Mouse (Mus musculus) activated CD4-positive, CD25-positive, alpha-beta regulatory T cell, adult 4 months (primary cell): ENCODE data around the gene Hist1h2bb. TPM values are rescaled to one million over a fixed set of nuclear protein-coding genes. Genes with fewer than 3 reads are reported as not detected.
"Not testable (repeated sequence)": the region's sequence is repeated elsewhere in the genome, so short reads cannot be mapped to it uniquely, and the experiment has no call there.

ENCODE experiments used
- ATAC-seq: one replicate; pipeline ENCODE4 v1.8.0; 2017
- polyA plus RNA-seq, 2 experiments: library from polyadenylated mRNA; unstranded; fragments of 100-300 nt; shearing (Covaris generic); gene quantifications; one replicate each; pipeline ENCODE4 v1.2.1; 2017

Gene Hist1h2bb
- polyA plus RNA-seq, 2 experiments from 2014 or later, result 0.73 TPM; not detected in 1

DNA sequence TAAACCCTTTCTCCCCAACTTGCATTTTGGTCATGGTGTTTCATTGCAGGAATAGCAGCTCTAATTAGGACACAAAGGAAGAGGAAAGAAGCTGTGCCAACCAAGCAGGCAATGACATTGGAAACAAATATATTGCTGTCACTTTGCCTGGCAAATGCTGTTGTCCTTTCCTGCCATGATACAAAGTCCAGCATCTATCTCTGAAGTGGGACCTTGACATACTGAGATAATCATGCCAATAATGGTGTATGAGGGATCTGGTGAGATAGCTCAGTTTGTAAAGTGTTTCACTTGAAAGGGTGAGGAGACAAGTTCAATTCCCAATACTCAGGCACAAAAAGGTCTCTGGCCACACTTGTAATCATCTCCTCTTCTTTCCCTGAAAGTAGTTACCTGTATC, 20.2 kb downstream of the Hist1h2bb start:
- ATAC-seq, result no peak

DNA sequence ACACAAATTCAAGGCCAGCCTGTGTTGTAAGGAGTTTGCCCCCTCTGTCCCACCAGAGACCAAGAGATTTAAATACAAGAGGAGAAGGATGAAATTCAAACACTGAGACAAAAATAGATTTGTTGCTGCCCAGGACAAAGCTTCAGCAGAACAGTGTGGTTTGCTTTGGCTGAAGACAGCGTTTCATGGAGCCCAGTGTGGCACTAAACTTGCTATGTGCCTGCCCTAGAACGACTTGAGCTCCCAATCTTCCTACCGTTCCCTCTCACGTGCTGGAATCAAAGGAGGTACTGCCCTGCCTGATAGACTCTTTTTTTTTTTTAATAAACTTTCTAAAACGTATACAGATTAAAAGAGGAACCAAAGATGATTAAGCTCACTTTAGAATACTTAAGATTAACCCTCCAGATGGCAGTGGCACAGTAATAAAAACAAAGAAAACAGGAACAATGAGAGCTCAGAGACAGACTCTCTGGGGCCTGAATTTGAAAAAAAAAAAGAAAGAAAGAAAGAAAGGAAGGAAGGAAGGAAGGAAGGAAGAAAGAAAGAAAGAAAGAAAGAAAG, 22.4 kb downstream of the Hist1h2bb start:
- ATAC-seq, result no peak

DNA sequence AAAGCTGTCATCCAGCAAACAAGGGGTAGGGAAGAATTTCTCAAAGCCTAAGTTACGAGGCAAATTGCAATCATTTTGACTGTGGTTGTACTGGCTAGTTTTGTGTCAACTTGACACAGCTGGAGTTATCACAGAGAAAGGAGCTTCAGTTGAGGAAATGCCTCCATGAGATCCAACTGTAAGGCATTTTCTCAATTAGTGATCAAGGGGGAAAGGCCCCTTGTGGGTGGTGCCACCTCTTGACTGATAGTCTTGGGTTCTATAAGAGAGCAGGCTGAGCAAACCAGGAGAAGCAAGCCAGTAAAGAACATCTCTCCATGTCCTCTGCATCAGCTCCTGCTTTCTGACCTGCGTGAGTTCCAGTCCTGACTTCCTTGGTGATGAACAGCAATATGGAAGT, 23.1 kb downstream of the Hist1h2bb start, which contains the start of gene Trim38:
Gene Trim38, plus strand, starts transcription at position 301 of the 400 bp plus-strand sequence.
- ATAC-seq, result not testable (repeated sequence)

GRCm38 (mm10) chr13:23772561-23773313, 26.2 kb downstream of the Hist1h2bb start:
- ATAC-seq, result no peak

DNA sequence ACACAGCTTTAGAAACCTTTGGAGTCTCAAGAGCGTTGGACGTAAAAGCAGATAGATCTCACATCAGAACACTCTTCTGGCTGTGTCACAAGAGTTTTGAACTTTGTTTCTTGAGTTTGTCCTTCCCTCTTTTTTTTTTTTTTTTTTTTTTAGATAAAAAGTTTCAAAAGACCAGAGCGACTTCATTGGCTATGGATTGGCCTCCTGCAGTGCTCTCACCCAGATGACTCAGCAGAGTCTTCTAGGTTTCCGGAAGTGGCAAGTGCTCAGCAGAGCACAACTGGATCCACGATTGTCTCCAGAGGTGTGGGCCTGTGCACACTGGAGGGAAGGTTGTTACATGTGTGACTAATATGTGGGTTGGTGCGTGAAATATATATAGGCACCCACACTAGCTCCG, 31.8 kb downstream of the Hist1h2bb start:
- no peak for ATAC-seq

GRCm38 (mm10) chr13:23779025-23779424, 32.5 kb downstream of the Hist1h2bb start:
- ATAC-seq, result no peak

- ATAC-seq, result no peak
These were observed 46.0 kb downstream of the Hist1h2bb start for GRCm38 (mm10) chr13:23792520-23792919.

Other genes starting within 250 kb of the Hist1h2bb start
- 1 to 10 TPM; 2.7 to 3.2 TPM for gene Hist1h4h, start 215.7 kb upstream of the Hist1h2bb start, polyA plus RNA-seq
- not detected for gene Hist1h2af, start 212.8 kb upstream of the Hist1h2bb start, polyA plus RNA-seq
- gene Hist1h3g, start 211.3 kb upstream of the Hist1h2bb start, polyA plus RNA-seq, result 1 to 10 TPM in 1 of 2 experiments, not detected in 1; 1.1 TPM
- gene Hist1h2bh, start 203.3 kb upstream of the Hist1h2bb start, polyA plus RNA-seq, result under 1 TPM in 1 of 2 experiments, not detected in 1; 0.38 TPM
- 1 to 10 TPM in 1 of 2 experiments, not detected in 1; 1.1 TPM for gene Hist1h3f, start 202.7 kb upstream of the Hist1h2bb start, polyA plus RNA-seq
- gene Hist1h4f, start 195.1 kb upstream of the Hist1h2bb start, polyA plus RNA-seq, result 1 to 10 TPM in 1 of 2 experiments, not detected in 1; 2.8 TPM
- gene Hist1h1d, start 193.5 kb upstream of the Hist1h2bb start, polyA plus RNA-seq, result under 1 TPM; 0.31 to 0.79 TPM
- gene Hist1h3e, start 184.4 kb upstream of the Hist1h2bb start, polyA plus RNA-seq, result 1 to 10 TPM in 1 of 2 experiments, under 1 TPM in 1; 0.86 to 1.6 TPM
- gene Hist1h2ae, start 175.5 kb upstream of the Hist1h2bb start, polyA plus RNA-seq, result 10 to 100 TPM; 26.7 to 59.1 TPM
- 1 to 10 TPM; 4.0 to 5.7 TPM for gene Hist1h2bg, start 175.3 kb upstream of the Hist1h2bb start, polyA plus RNA-seq
- gene Hist1h2bf, start 172.5 kb upstream of the Hist1h2bb start, polyA plus RNA-seq, result under 1 TPM in 1 of 2 experiments, not detected in 1; 0.83 TPM
- 1 to 10 TPM in 1 of 2 experiments, not detected in 1; 2.3 TPM for gene Hist1h2ad, start 172.4 kb upstream of the Hist1h2bb start, polyA plus RNA-seq
- not detected for gene Hist1h3d, start 171.0 kb upstream of the Hist1h2bb start, polyA plus RNA-seq
- 10 to 100 TPM; 36.8 to 39.3 TPM for gene Hist1h4d, start 165.1 kb upstream of the Hist1h2bb start, polyA plus RNA-seq
- 1 to 10 TPM; 1.5 to 1.7 TPM for gene Hist1h2be, start 125.6 kb upstream of the Hist1h2bb start, polyA plus RNA-seq
- 10 to 100 TPM; 11.9 to 13.5 TPM for gene Hist1h1e, start 124.2 kb upstream of the Hist1h2bb start, polyA plus RNA-seq
- under 1 TPM in 1 of 2 experiments, not detected in 1; 0.28 TPM for gene Hist1h2ac, start 62.8 kb upstream of the Hist1h2bb start, polyA plus RNA-seq
- 1 to 10 TPM in 1 of 2 experiments, under 1 TPM in 1; 0.85 to 5.4 TPM for gene Hist1h2bc, start 62.5 kb upstream of the Hist1h2bb start, polyA plus RNA-seq
- not detected for gene Hist1h1t, start 50.9 kb upstream of the Hist1h2bb start, polyA plus RNA-seq
- 1 to 10 TPM in 1 of 2 experiments, under 1 TPM in 1; 0.57 to 7.4 TPM for gene Hist1h4c, start 48.3 kb upstream of the Hist1h2bb start, polyA plus RNA-seq
- gene Hfe, start 35.9 kb upstream of the Hist1h2bb start, polyA plus RNA-seq, result under 1 TPM in 1 of 2 experiments, not detected in 1; 0.80 TPM
- 10 to 100 TPM in 1 of 2 experiments, 1 to 10 TPM in 1; 5.3 to 15.2 TPM for gene Hist1h1c, start 7.9 kb upstream of the Hist1h2bb start, polyA plus RNA-seq
- gene Hist1h3c, start 1.1 kb upstream of the Hist1h2bb start, polyA plus RNA-seq, result 1 to 10 TPM in 1 of 2 experiments, not detected in 1; 2.4 TPM
- gene Hist1h2ab, start 4.4 kb downstream of the Hist1h2bb start, polyA plus RNA-seq, result 1 to 10 TPM; 9.5 to 10.0 TPM
- gene Hist1h3b, start 5.5 kb downstream of the Hist1h2bb start, polyA plus RNA-seq, result not detected
- 1 to 10 TPM in 1 of 2 experiments, not detected in 1; 2.8 TPM for gene Hist1h4b, start 10.3 kb downstream of the Hist1h2bb start, polyA plus RNA-seq
- 1 to 10 TPM in 1 of 2 experiments, not detected in 1; 3.1 TPM for gene Hist1h4a, start 14.5 kb downstream of the Hist1h2bb start, polyA plus RNA-seq
- 1 to 10 TPM in 1 of 2 experiments, under 1 TPM in 1; 0.73 to 1.7 TPM for gene Hist1h3a, start 15.7 kb downstream of the Hist1h2bb start, polyA plus RNA-seq
- 1 to 10 TPM; 5.1 to 7.8 TPM for gene Hist1h1a, start 16.9 kb downstream of the Hist1h2bb start, polyA plus RNA-seq
- not detected for gene Trim38, start 23.2 kb downstream of the Hist1h2bb start, polyA plus RNA-seq
- gene Slc17a2, start 60.3 kb downstream of the Hist1h2bb start, polyA plus RNA-seq, result not detected
- not detected for gene Slc17a3, start 92.7 kb downstream of the Hist1h2bb start, polyA plus RNA-seq
- gene Slc17a1, start 121.0 kb downstream of the Hist1h2bb start, polyA plus RNA-seq, result not detected
- gene Slc17a4, start 168.3 kb downstream of the Hist1h2bb start, polyA plus RNA-seq, result not detected
- not detected for gene Hist1h2ba, start 187.4 kb downstream of the Hist1h2bb start, polyA plus RNA-seq
- gene Hist1h2aa, start 187.7 kb downstream of the Hist1h2bb start, polyA plus RNA-seq, result not detected
- gene Scgn, start 244.5 kb downstream of the Hist1h2bb start, polyA plus RNA-seq, result not detected